Mouse (Mus musculus) MEL (cell line): ENCODE results near the gene Gpr34. TPM values are rescaled to one million over a fixed set of nuclear protein-coding genes. Genes with fewer than 3 reads are reported as not detected.

Experiments
- DNase-seq: peaks from one replicate; pipeline ENCODE4 v3.0.0; 2011; ENCODE audit warnings: low read depth, low spot score
- H3K27ac ChIP-seq: 2 replicates; pipeline ENCODE4 v1.5.1; 2012; ENCODE audit warnings: low read depth, mild to moderate bottlenecking, control low read depth, low read length, moderate library complexity; ENCODE audit not compliant: control insufficient read depth
- H3K27me3 ChIP-seq, 2 experiments: fragments of 150-350 bp in 1 of 2; sonication (generic) in 1 of 2; 2 replicates each; pipeline ENCODE4 v1.6.1; 2012; ENCODE audit warnings: low read length in 2 of 2, mild to moderate bottlenecking in 2 of 2, improper control_type of control experiment in 1 of 2, moderate library complexity in 1 of 2; ENCODE audit not compliant: insufficient read depth in 2 of 2, control insufficient read depth in 1 of 2
- H3K36me3 ChIP-seq, 2 experiments: 2 replicates each; pipeline ENCODE4 v1.6.1; 2012 to 2014; ENCODE audit warnings: low read length in 2 of 2, improper control_type of control experiment in 1 of 2, inconsistent platforms in 1 of 2, mild to moderate bottlenecking in 1 of 2; ENCODE audit not compliant: insufficient read depth in 2 of 2, control insufficient read depth in 1 of 2
- H3K4me1 ChIP-seq, 2 experiments: fragments of 150-350 bp in 1 of 2; sonication (generic) in 1 of 2; 2 replicates each; pipeline ENCODE4 v1.6.1; 2012; ENCODE audit warnings: low read length in 2 of 2, improper control_type of control experiment in 1 of 2, mild to moderate bottlenecking in 1 of 2; ENCODE audit not compliant: insufficient read depth in 2 of 2, control insufficient read depth in 1 of 2
- H3K4me3 ChIP-seq, 2 experiments: fragments of 150-350 bp in 1 of 2; sonication (generic) in 1 of 2; 2 replicates each; pipeline ENCODE4 v1.5.1; 2012; ENCODE audit warnings: low read depth in 2 of 2, low read length in 2 of 2, mild to moderate bottlenecking in 2 of 2, moderate library complexity in 2 of 2, control low read depth in 1 of 2, improper control_type of control experiment in 1 of 2; ENCODE audit not compliant: control insufficient read depth in 1 of 2, insufficient read depth in 1 of 2
- H3K79me2 ChIP-seq: 2 replicates; pipeline ENCODE4 v1.6.1; 2012; ENCODE audit warnings: mild to moderate bottlenecking, low read length, moderate library complexity; ENCODE audit not compliant: control insufficient read depth, poor library complexity, insufficient read depth
- H3K9ac ChIP-seq: 2 replicates; pipeline ENCODE4 v1.6.1; 2012; ENCODE audit warnings: low read depth, mild to moderate bottlenecking, control low read depth, low read length, moderate library complexity; ENCODE audit not compliant: control insufficient read depth, poor library complexity, severe bottlenecking
- H3K9me3 ChIP-seq: fragments of 150-350 bp; sonication (generic); replicated peaks from 2 replicates; pipeline ENCODE4 v1.6.1; 2012; ENCODE audit warnings: mild to moderate bottlenecking, low read length, improper control_type of control experiment, moderate library complexity; ENCODE audit not compliant: insufficient read depth
- BHLHE40 ChIP-seq: IDR thresholded peaks from 2 replicates; pipeline ENCODE4 v1.6.1; 2012; ENCODE audit warnings: low read depth, mild to moderate bottlenecking, inconsistent platforms, low read length, improper control_type of control experiment, borderline replicate concordance
- CHD1 ChIP-seq: IDR thresholded peaks from 2 replicates; pipeline ENCODE4 v1.6.1; 2012; ENCODE audit warnings: low read depth, mild to moderate bottlenecking, inconsistent platforms, low read length, improper control_type of control experiment
- CHD2 ChIP-seq: IDR thresholded peaks from 2 replicates; pipeline ENCODE4 v1.6.1; 2011; ENCODE audit warnings: low read length, improper control_type of control experiment
- CTCF ChIP-seq, 3 experiments: IDR thresholded peaks in 2 of 3; conservative IDR thresholded peaks in 1 of 3; 2 replicates each; pipeline ENCODE4 v1.5.1; 2011 to 2012; ENCODE audit warnings: low read length in 3 of 3, low read depth in 2 of 3, mild to moderate bottlenecking in 2 of 3, improper control_type of control experiment in 1 of 3, inconsistent platforms in 1 of 3, mixed read lengths in 1 of 3, moderate library complexity in 1 of 3; ENCODE audit not compliant: control insufficient read depth in 1 of 3, insufficient read depth in 1 of 3, poor library complexity in 1 of 3, severe bottlenecking in 1 of 3
- E2F4 ChIP-seq: IDR thresholded peaks from 2 replicates; pipeline ENCODE4 v1.6.1; 2011; ENCODE audit warnings: low read depth, low read length, improper control_type of control experiment, borderline replicate concordance
- ELF1 ChIP-seq: IDR thresholded peaks from 2 replicates; pipeline ENCODE4 v1.6.1; 2014; ENCODE audit warnings: low read depth, mild to moderate bottlenecking, inconsistent platforms, low read length, improper control_type of control experiment, moderate library complexity
- EP300 ChIP-seq, 2 experiments: IDR thresholded peaks; 2 replicates each; pipeline ENCODE4 v1.6.1; 2011; ENCODE audit warnings: improper control_type of control experiment in 2 of 2, low read length in 2 of 2, low read depth in 1 of 2, mild to moderate bottlenecking in 1 of 2
- ETS1 ChIP-seq: IDR thresholded peaks from 2 replicates; pipeline ENCODE4 v1.6.1; 2012; ENCODE audit warnings: low read depth, mild to moderate bottlenecking, inconsistent platforms, low read length, improper control_type of control experiment, moderate library complexity
- GATA1 ChIP-seq: IDR thresholded peaks from 2 replicates; pipeline ENCODE4 v1.6.1; 2011; ENCODE audit warnings: low read depth, low read length, improper control_type of control experiment
- HCFC1 ChIP-seq: IDR thresholded peaks from 2 replicates; pipeline ENCODE4 v1.6.1; 2012; ENCODE audit warnings: low read depth, mild to moderate bottlenecking, inconsistent platforms, low read length, improper control_type of control experiment, moderate library complexity
- JUND ChIP-seq: IDR thresholded peaks from 2 replicates; pipeline ENCODE4 v1.6.1; 2011; ENCODE audit warnings: low read depth, mild to moderate bottlenecking, improper control_type of control experiment, low read length
- KAT2A ChIP-seq: conservative IDR thresholded peaks from 2 replicates; pipeline ENCODE4 v1.6.1; 2012; ENCODE audit warnings: low read depth, low read length, improper control_type of control experiment, inconsistent platforms
- MAFK ChIP-seq: IDR thresholded peaks from 2 replicates; pipeline ENCODE4 v1.6.1; 2011; ENCODE audit warnings: low read depth, mild to moderate bottlenecking, low read length, improper control_type of control experiment, borderline replicate concordance
- MAX ChIP-seq: IDR thresholded peaks from 2 replicates; pipeline ENCODE4 v1.6.1; 2011; ENCODE audit warnings: low read length, improper control_type of control experiment
- MAZ ChIP-seq: IDR thresholded peaks from 2 replicates; pipeline ENCODE4 v1.6.1; 2012; ENCODE audit warnings: low read depth, mild to moderate bottlenecking, inconsistent platforms, low read length, improper control_type of control experiment
- MEF2A ChIP-seq: IDR thresholded peaks from 2 replicates; pipeline ENCODE4 v1.6.1; 2014; ENCODE audit warnings: low read depth, mild to moderate bottlenecking, inconsistent platforms, low read length, improper control_type of control experiment; ENCODE audit not compliant: poor library complexity, insufficient replicate concordance, severe bottlenecking; ENCODE audit errors: extremely low read depth
- MXI1 ChIP-seq: IDR thresholded peaks from 2 replicates; pipeline ENCODE4 v1.6.1; 2011; ENCODE audit warnings: mild to moderate bottlenecking, low read depth, low read length, improper control_type of control experiment
- MYB ChIP-seq: IDR thresholded peaks from 2 replicates; pipeline ENCODE4 v1.6.1; 2011; ENCODE audit warnings: mild to moderate bottlenecking, low read depth, low read length, improper control_type of control experiment
- MYC ChIP-seq: IDR thresholded peaks from 2 replicates; pipeline ENCODE4 v1.6.1; 2011; ENCODE audit warnings: low read depth, mild to moderate bottlenecking, low read length, improper control_type of control experiment, moderate library complexity
- NELFE ChIP-seq: IDR thresholded peaks from 2 replicates; pipeline ENCODE4 v1.6.1; 2011; ENCODE audit warnings: low read depth, low read length, improper control_type of control experiment
- NRF1 ChIP-seq: IDR thresholded peaks from 2 replicates; pipeline ENCODE4 v1.6.1; 2014; ENCODE audit warnings: low read depth, mild to moderate bottlenecking, inconsistent platforms, low read length, improper control_type of control experiment, moderate library complexity; ENCODE audit not compliant: poor library complexity, insufficient read depth, severe bottlenecking
- POLR2A ChIP-seq, 2 experiments: IDR thresholded peaks; 2 replicates each; pipeline ENCODE4 v1.6.1; 2011 to 2012; ENCODE audit warnings: low read length in 2 of 2, mild to moderate bottlenecking in 2 of 2, control low read depth in 1 of 2, improper control_type of control experiment in 1 of 2, low read depth in 1 of 2, moderate library complexity in 1 of 2; ENCODE audit not compliant: control insufficient read depth in 1 of 2, insufficient read depth in 1 of 2, poor library complexity in 1 of 2
- POLR2AphosphoS2 ChIP-seq: IDR thresholded peaks from 2 replicates; pipeline ENCODE4 v1.6.1; 2011; ENCODE audit warnings: low read length, improper control_type of control experiment
- POLR2AphosphoS5 ChIP-seq: IDR thresholded peaks from 2 replicates; pipeline ENCODE4 v1.6.1; 2012; ENCODE audit warnings: low read depth, borderline replicate concordance, mild to moderate bottlenecking, inconsistent platforms, low read length, moderate library complexity, mixed read lengths
- RAD21 ChIP-seq: IDR thresholded peaks from 2 replicates; pipeline ENCODE4 v1.6.1; 2011; ENCODE audit warnings: mild to moderate bottlenecking, low read depth, low read length, improper control_type of control experiment
- RCOR1 ChIP-seq: IDR thresholded peaks from 2 replicates; pipeline ENCODE4 v1.6.1; 2012; ENCODE audit warnings: low read depth, mild to moderate bottlenecking, inconsistent platforms, low read length, improper control_type of control experiment
- SIN3A ChIP-seq: IDR thresholded peaks from 2 replicates; pipeline ENCODE4 v1.6.1; 2012; ENCODE audit warnings: low read length, improper control_type of control experiment, inconsistent platforms
- SMC3 ChIP-seq: IDR thresholded peaks from 2 replicates; pipeline ENCODE4 v1.6.1; 2011; ENCODE audit warnings: low read depth, low read length, improper control_type of control experiment
- TBP ChIP-seq: IDR thresholded peaks from 2 replicates; pipeline ENCODE4 v1.8.0; 2011; ENCODE audit warnings: low read depth, low read length, improper control_type of control experiment
- TCF12 ChIP-seq: IDR thresholded peaks from 2 replicates; pipeline ENCODE4 v1.6.1; 2014; ENCODE audit warnings: low read depth, mild to moderate bottlenecking, inconsistent platforms, low read length, improper control_type of control experiment, moderate library complexity
- UBTF ChIP-seq: IDR thresholded peaks from 2 replicates; pipeline ENCODE4 v1.6.1; 2012; ENCODE audit warnings: low read depth, mild to moderate bottlenecking, inconsistent platforms, low read length, improper control_type of control experiment, moderate library complexity, borderline replicate concordance; ENCODE audit not compliant: insufficient read depth
- USF1 ChIP-seq: IDR thresholded peaks from 2 replicates; pipeline ENCODE4 v1.6.1; 2014; ENCODE audit warnings: low read depth, mild to moderate bottlenecking, inconsistent platforms, low read length, improper control_type of control experiment, moderate library complexity
- USF2 ChIP-seq, 2 experiments: IDR thresholded peaks; 2 replicates each; pipeline ENCODE4 v1.6.1; 2011 to 2012; ENCODE audit warnings: improper control_type of control experiment in 2 of 2, low read length in 2 of 2, borderline replicate concordance in 1 of 2, inconsistent platforms in 1 of 2, low read depth in 1 of 2, mild to moderate bottlenecking in 1 of 2; ENCODE audit not compliant: insufficient read depth in 1 of 2
- ZC3H11A ChIP-seq: IDR thresholded peaks from 2 replicates; pipeline ENCODE4 v1.6.1; 2012; ENCODE audit warnings: low read depth, mild to moderate bottlenecking, inconsistent platforms, low read length, improper control_type of control experiment
- ZKSCAN1 ChIP-seq: IDR thresholded peaks from 2 replicates; pipeline ENCODE4 v1.6.1; 2012; ENCODE audit warnings: low read depth, mild to moderate bottlenecking, inconsistent platforms, low read length, improper control_type of control experiment, moderate library complexity
- ZMIZ1 ChIP-seq: IDR thresholded peaks from 2 replicates; pipeline ENCODE4 v1.6.1; 2012; ENCODE audit warnings: low read depth, mild to moderate bottlenecking, inconsistent platforms, low read length, improper control_type of control experiment, moderate library complexity
- ZNF384 ChIP-seq: IDR thresholded peaks from 2 replicates; pipeline ENCODE4 v1.6.1; 2012; ENCODE audit warnings: low read depth, mild to moderate bottlenecking, inconsistent platforms, low read length, improper control_type of control experiment
- polyA plus RNA-seq, 2 experiments: library from polyadenylated mRNA; stranded (reverse) in 1 of 2; unstranded in 1 of 2; fragments of >175 nt in 1 of 2; fragments of >200 nt in 1 of 2; gene quantifications; 2 replicates each; pipeline versions ENCODE4 v1.2.1 to v1.2.4; 2012; ENCODE audit warnings: low replicate concordance in 2 of 2, low read depth in 1 of 2; ENCODE audit not compliant: insufficient read length in 2 of 2, insufficient read depth in 1 of 2, missing spikeins in 1 of 2
- total RNA-seq: library from RNA; depleted of rRNA; stranded (reverse); fragments of 300-350 nt; gene quantifications from 2 replicates; pipeline ENCODE4 v1.2.3, GENCODE M21; 2012

Gpr34 gene
- total and polyA plus RNA-seq, 3 experiments: 0.04 TPM; not detected in 2

DNA sequence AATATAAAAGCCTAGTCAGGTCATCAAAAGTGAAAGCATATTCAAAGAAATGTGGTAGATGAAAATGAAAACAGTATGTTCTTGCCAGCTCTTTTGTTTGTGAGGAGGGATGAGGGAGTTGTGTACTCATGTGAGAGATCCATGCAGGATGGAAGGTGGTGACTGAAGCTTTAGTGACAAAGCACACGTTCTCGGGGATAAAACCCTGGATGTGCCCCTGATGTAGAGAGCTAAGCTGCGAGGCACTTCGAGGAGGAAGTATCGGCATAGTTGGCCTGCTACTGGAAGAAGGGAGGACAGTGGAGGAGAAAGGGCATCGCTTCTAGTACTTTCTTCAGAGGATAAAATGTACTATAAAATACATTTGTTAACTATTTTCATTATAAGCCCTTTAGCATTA lies 24.0 kb downstream of the Gpr34 start:
- Histone ChIP-seq H3K79me2 (no peaks in the 10 kb centered on the region), H3K4me1 (peaks cover 18 to 38% of the 10 kb centered on the region in 2 experiments), H3K27me3 (no peaks in the 10 kb centered on the region), H3K36me3 (peaks cover 0 to 49% of the 10 kb centered on the region in 2 experiments; a peak in 2 of 4 replicates), H3K27ac (peak overlapping the region; percentile 89), H3K9ac (peak overlapping the region; percentile 76), H3K4me3 (peak overlapping the region; percentile 67 to 84), H3K9me3 (no peaks in the 10 kb centered on the region)
- DNase-seq: peak; percentile 73
- TF ChIP-seq POLR2A (IDR thresholded peaks at IDR 0.05; ENCODE audit: control insufficient read depth in 1 of 2, insufficient read depth in 1 of 2, low read depth in 1 of 2, low read length in 2 of 2, poor library complexity in 1 of 2): peak in 1 of 2 experiments; percentile 17; a peak in 1 of 4 replicates
- no peak for TF ChIP-seq UBTF
- TF ChIP-seq MAZ: 0 out of 2 replicates have a peak, but pooled peaks have one; percentile 31
- TF ChIP-seq ETS1: peak; percentile 14; the same call in 1 of the 2 replicates
- peak; percentile 49 for TF ChIP-seq MXI1
- TF ChIP-seq JUND: no peak
- TF ChIP-seq E2F4: no peak
- TF ChIP-seq CHD1: peak; percentile 31; the same call in 1 of the 2 replicates
- no peak for TF ChIP-seq USF2 (IDR thresholded peaks at IDR 0.05; ENCODE audit: borderline replicate concordance in 1 of 2, insufficient read depth in 1 of 2, low read depth in 1 of 2, low read length in 2 of 2)
- TF ChIP-seq CHD2: no peak
- peak; percentile 51; the same call in 1 of the 2 replicates for TF ChIP-seq SIN3A
- 0 out of 2 replicates have a peak, but pooled peaks have one; percentile 5 for TF ChIP-seq ZNF384
- no peak for TF ChIP-seq TBP
- TF ChIP-seq MEF2A: no peak
- no peak for TF ChIP-seq POLR2AphosphoS5
- TF ChIP-seq ZC3H11A: no peak
- no peak for TF ChIP-seq ELF1
- no peak for TF ChIP-seq CTCF (IDR thresholded peaks at IDR 0.05 in 2 of 3, conservative IDR thresholded peaks at IDR 0.05 in 1 of 3; ENCODE audit: control insufficient read depth in 1 of 3, insufficient read depth in 1 of 3, low read depth in 2 of 3, low read length in 3 of 3, poor library complexity in 1 of 3, severe bottlenecking in 1 of 3)
- TF ChIP-seq POLR2AphosphoS2: no peak
- TF ChIP-seq ZMIZ1: 0 out of 2 replicates have a peak, but pooled peaks have one; percentile 26
- TF ChIP-seq ZKSCAN1: no peak
- no peak for TF ChIP-seq MYC
- no peak for TF ChIP-seq BHLHE40
- no peak for TF ChIP-seq RAD21
- no peak for TF ChIP-seq MAFK
- no peak for TF ChIP-seq NRF1
- TF ChIP-seq NELFE: 0 out of 2 replicates have a peak, but pooled peaks have one; percentile 34
- no peak for TF ChIP-seq KAT2A
- TF ChIP-seq SMC3: peak; percentile 26
- TF ChIP-seq HCFC1: no peak
- peak in 1 of 2 experiments; percentile 13; a peak in 2 of 4 replicates for TF ChIP-seq EP300 (IDR thresholded peaks at IDR 0.05; ENCODE audit: low read depth in 1 of 2, low read length in 2 of 2)
- no peak for TF ChIP-seq TCF12
- TF ChIP-seq USF1: no peak
- no peak for TF ChIP-seq RCOR1
- peak; percentile 70 for TF ChIP-seq MAX
- no peak for TF ChIP-seq MYB
- TF ChIP-seq GATA1: no peak
